Mouse (Mus musculus) heart, embryonic 10.5 days (tissue): ENCODE measurements at regions not wholly inside any gene's neighbourhood (a gene's known extent, or its start where the extent isn't known, plus 50 kb on each side); places are given as distances from the start of the nearest gene placed in this dataset. TPM values are rescaled to one million over a fixed set of nuclear protein-coding genes. Genes with fewer than 3 reads are reported as not detected.

Source experiments
- microRNA-seq: library from miRNA; unstranded; fragments of <30 nt; microRNA quantifications from one replicate; pipeline ENCODE4, GENCODE M21; 2017

Small RNAs in the stretch of these regions (microRNA-seq; reads per million reads assigned to microRNA genes)
- gene Mir6420, result not detected
